Mouse (Mus musculus): Measurements from ENCODE around the gene Ttc39a. TPM values are rescaled to one million over a fixed set of nuclear protein-coding genes. Genes with fewer than 3 reads are reported as not detected.

The Ttc39a gene
- total RNA-seq, 2 experiments from 2014 or later = 1.2 TPM

Other genes starting within 250 kb of the Ttc39a start
- 10 to 100 TPM; 59.8 to 61.0 TPM for gene Osbpl9, start 204.4 kb upstream of the Ttc39a start, total RNA-seq (2021)
- under 1 TPM; 0.32 to 0.47 TPM for gene Calr4, start 172.1 kb upstream of the Ttc39a start, total RNA-seq (2021)
- 100 to 1,000 TPM; 176 to 177 TPM for gene Eps15, start 126.4 kb upstream of the Ttc39a start, total RNA-seq (2021)
- 100 to 1,000 TPM; 188 to 189 TPM for gene Rnf11, start 78.1 kb downstream of the Ttc39a start, total RNA-seq (2021)
- gene 4930522H14Rik, start 124.7 kb downstream of the Ttc39a start, total RNA-seq (2021) = not detected

Data from left cerebral cortex, postnatal 10 days (tissue).